Mouse (Mus musculus) liver, embryonic 12.5 days (tissue): ENCODE measurements around the gene Npff. TPM values are rescaled to one million over a fixed set of nuclear protein-coding genes. Genes with fewer than 3 reads are reported as not detected.
A peak's percentile ranks its signal among the peaks of the same experiment; 100 is the strongest.

Experiments
- ATAC-seq: fragments of 200-750 bp; cut with Nextera tagmentation; 2 replicates; pipeline ENCODE4 v1.8.0; 2017; ENCODE audit warnings: moderate number of reproducible peaks, mild to moderate bottlenecking, moderate library complexity
- H3K27ac ChIP-seq: fragments of 300-500 bp; sonication (generic); 2 replicates; pipeline ENCODE4 v1.5.1; 2016; ENCODE audit warnings: mild to moderate bottlenecking
- H3K27me3 ChIP-seq: fragments of 300-500 bp; sonication (generic); replicated peaks from 2 replicates; pipeline ENCODE4 v1.6.1; 2016; ENCODE audit warnings: mild to moderate bottlenecking, moderate library complexity
- H3K36me3 ChIP-seq: fragments of 300-500 bp; sonication (generic); 2 replicates; pipeline ENCODE4 v1.6.1; 2016; ENCODE audit warnings: mild to moderate bottlenecking, moderate library complexity
- H3K4me1 ChIP-seq: fragments of 300-500 bp; sonication (generic); 2 replicates; pipeline ENCODE4 v1.6.1; 2016
- H3K4me2 ChIP-seq: fragments of 300-500 bp; sonication (generic); 2 replicates; pipeline ENCODE4 v1.6.1; 2016; ENCODE audit warnings: mild to moderate bottlenecking, moderate library complexity
- H3K4me3 ChIP-seq: fragments of 300-500 bp; sonication (generic); 2 replicates; pipeline ENCODE4 v1.5.1; 2016; ENCODE audit warnings: mild to moderate bottlenecking, moderate library complexity
- H3K9ac ChIP-seq: fragments of 300-500 bp; sonication (generic); 2 replicates; pipeline ENCODE4 v1.6.1; 2016; ENCODE audit warnings: mild to moderate bottlenecking, moderate library complexity
- H3K9me3 ChIP-seq: fragments of 300-500 bp; sonication (generic); replicated peaks from 2 replicates; pipeline ENCODE4 v1.6.1; 2016; ENCODE audit warnings: mild to moderate bottlenecking, moderate library complexity
- WGBS: fragments of 180-500 bp; shearing (Covaris S2); methylation state at CpG from one replicate; pipeline ENCODE4 v1.1.7; 2016; ENCODE audit not compliant: insufficient replicate concordance; 5-methylcytosine and 5-hydroxymethylcytosine counted together
- polyA plus RNA-seq: library from polyadenylated mRNA; unstranded; fragments of >200 nt; fragmentation: Nextera tagmentation; extraction: Ambion mirVana; gene quantifications from 2 replicates; pipeline ENCODE4 v1.2.1, GENCODE M21; 2016

Npff gene
- polyA plus RNA-seq, 1 experiment from 2014 or later, result 1.0 TPM

- H3K9me3 ChIP-seq, result no peaks in the 10 kb centered on the region
- H3K9ac ChIP-seq, result peak within 1 kb of the TSS; percentile 89
- peak; percentile 92 for ATAC-seq
- H3K36me3 ChIP-seq, result peaks cover 27% of the 10 kb centered on the region
- H3K27ac ChIP-seq, result peak within 1 kb of the TSS; percentile 97
- H3K4me2 ChIP-seq, result peak within 1 kb of the TSS; percentile 99
- H3K27me3 ChIP-seq, result peaks cover 10% of the 10 kb centered on the region; the same call in 1 of the 2 replicates
- WGBS, result under 1% methylated on average over 60 of the region's 60 CpGs
- peaks cover 48% of the 10 kb centered on the region for H3K4me1 ChIP-seq
- peak within 1 kb of the TSS; percentile 76 for H3K4me3 ChIP-seq
Observed at GRCm38 (mm10) chr15:102517976-102518858, 6.5 kb downstream of the Npff start, which contains the start of gene Tarbp2. Tarbp2 (plus strand) TSS chr15:102518192.

DNA sequence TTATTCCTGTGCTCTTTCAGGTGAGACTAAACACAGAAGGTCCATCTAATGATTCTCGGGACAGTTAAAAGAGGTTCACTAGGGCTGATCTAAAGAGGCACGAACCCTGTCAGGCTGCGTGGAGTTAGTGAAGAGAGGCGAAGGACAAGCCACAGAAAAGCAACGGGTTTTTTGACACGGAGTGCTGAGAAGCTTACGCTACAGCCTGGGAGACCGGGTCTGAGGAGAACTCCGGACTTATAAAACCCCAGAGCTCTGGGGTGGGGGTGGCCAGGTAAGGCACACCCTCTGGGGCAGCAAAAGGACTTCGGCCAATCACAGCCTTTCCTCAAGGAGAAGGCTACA, 7.1 kb downstream of the Npff start:
- H3K4me1 ChIP-seq, result peaks cover 48% of the 10 kb centered on the region
- peak overlapping the region; percentile 99 for H3K4me2 ChIP-seq
- under 1% methylated on average over 10 of the region's 10 CpGs for WGBS
- peak overlapping the region; percentile 76 for H3K4me3 ChIP-seq
- no peaks in the 10 kb centered on the region for H3K9me3 ChIP-seq
- peaks cover 14% of the 10 kb centered on the region for H3K27me3 ChIP-seq
- no peak for ATAC-seq
- peak overlapping the region; percentile 82 for H3K27ac ChIP-seq
- H3K36me3 ChIP-seq, result peaks cover 21% of the 10 kb centered on the region
- H3K9ac ChIP-seq, result peak overlapping the region; percentile 71

GRCm38 (mm10) chr15:102516728-102517404, 7.9 kb downstream of the Npff start, which contains the start of gene Map3k12:
Map3k12 (minus strand) TSS chr15:102517064.
- under 1% methylated on average over 43 of the region's 43 CpGs for whole genome bisulfite sequencing
- peaks cover 14% of the 10 kb centered on the region for H3K36me3 ChIP-seq
- H3K27me3 ChIP-seq, result peaks cover 21% of the 10 kb centered on the region
- ATAC-seq, result no peak
- peaks cover 51% of the 10 kb centered on the region for H3K4me1 ChIP-seq
- peak within 1 kb of the TSS; percentile 97 for H3K27ac ChIP-seq
- H3K4me2 ChIP-seq, result peak within 1 kb of the TSS; percentile 99
- peak within 1 kb of the TSS; percentile 71 for H3K9ac ChIP-seq
- H3K4me3 ChIP-seq, result peak within 1 kb of the TSS; percentile 76
- no peaks in the 10 kb centered on the region for H3K9me3 ChIP-seq

- no peak for ATAC-seq
- Histone ChIP-seq H3K27me3 (peaks cover 27% of the 10 kb centered on the region), H3K9me3 (no peaks in the 10 kb centered on the region), H3K27ac (peak overlapping the region; percentile 82; the same call in 1 of the 2 replicates), H3K4me3 (peak overlapping the region; percentile 76), H3K36me3 (peaks cover 8% of the 10 kb centered on the region), H3K9ac (peak overlapping the region; percentile 71), H3K4me1 (peaks cover 52% of the 10 kb centered on the region), H3K4me2 (peak overlapping the region; percentile 99)
- WGBS, result 8% methylated on average over 11 of the region's 12 CpGs
Observed at GRCm38 (mm10) chr15:102516293-102516692, 8.4 kb downstream of the Npff start.

DNA sequence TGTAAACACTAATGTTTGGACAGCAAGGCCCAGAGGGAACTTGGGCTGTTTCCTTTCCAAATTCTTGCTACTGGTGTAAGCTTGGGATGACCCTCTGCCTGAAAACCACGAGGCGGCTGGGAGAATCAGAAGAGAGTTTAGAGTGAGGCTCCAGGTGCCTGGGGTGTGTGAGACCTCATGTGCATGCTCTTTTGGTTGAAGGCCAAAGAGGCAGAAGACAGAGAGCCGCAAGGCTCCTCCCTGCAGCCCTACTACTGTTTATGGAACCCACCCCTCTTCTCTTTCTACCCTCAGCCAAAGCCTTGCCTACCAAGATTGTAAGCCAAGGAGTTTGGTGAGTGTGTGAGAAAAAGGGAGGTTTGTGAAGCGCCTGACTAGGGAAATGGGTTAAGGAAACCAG, 9.0 kb downstream of the Npff start:
- peak overlapping the region; percentile 76; the same call in 1 of the 2 replicates for H3K4me3 ChIP-seq
- H3K27me3 ChIP-seq, result peaks cover 28% of the 10 kb centered on the region
- H3K4me1 ChIP-seq, result peaks cover 52% of the 10 kb centered on the region
- H3K9ac ChIP-seq, result peak overlapping the region; percentile 71; the same call in 1 of the 2 replicates
- H3K36me3 ChIP-seq, result peaks cover 3% of the 10 kb centered on the region; the same call in 1 of the 2 replicates
- H3K4me2 ChIP-seq, result peak overlapping the region; percentile 99
- 53% methylated on average over 4 of the region's 4 CpGs for WGBS
- no peak overlapping the region for H3K27ac ChIP-seq
- H3K9me3 ChIP-seq, result no peaks in the 10 kb centered on the region
- ATAC-seq, result no peak

DNA sequence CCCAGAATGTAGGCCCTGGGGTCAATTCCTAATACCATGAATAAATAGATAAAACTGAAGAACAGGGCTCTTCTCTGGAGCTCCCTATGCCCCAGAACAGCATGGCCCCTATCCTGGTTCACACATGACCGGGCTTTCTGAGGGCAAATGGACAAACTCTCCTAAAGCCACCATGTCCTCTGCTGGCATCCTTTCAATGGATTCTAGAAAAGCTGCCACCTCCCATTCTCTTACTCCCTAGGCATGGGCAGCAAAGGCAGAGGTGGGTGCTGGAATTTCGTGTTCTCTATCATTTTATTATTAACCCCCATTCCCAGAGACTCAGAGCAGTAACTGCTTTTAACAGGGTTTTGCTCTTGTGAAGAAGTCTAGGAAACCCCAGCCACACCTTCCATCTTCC, 9.5 kb downstream of the Npff start:
- no peak for ATAC-seq
- Histone ChIP-seq H3K27me3 (peaks cover 28% of the 10 kb centered on the region), H3K36me3 (no peaks in the 10 kb centered on the region), H3K4me1 (peaks cover 52% of the 10 kb centered on the region), H3K4me3 (no peak overlapping the region), H3K9me3 (no peaks in the 10 kb centered on the region), H3K9ac (no peak overlapping the region), H3K27ac (no peak overlapping the region), H3K4me2 (0 out of 2 replicates have a peak overlapping the region, but pooled peaks have one; percentile 99)
- WGBS, result 62% methylated on average over 2 of the region's 2 CpGs

DNA sequence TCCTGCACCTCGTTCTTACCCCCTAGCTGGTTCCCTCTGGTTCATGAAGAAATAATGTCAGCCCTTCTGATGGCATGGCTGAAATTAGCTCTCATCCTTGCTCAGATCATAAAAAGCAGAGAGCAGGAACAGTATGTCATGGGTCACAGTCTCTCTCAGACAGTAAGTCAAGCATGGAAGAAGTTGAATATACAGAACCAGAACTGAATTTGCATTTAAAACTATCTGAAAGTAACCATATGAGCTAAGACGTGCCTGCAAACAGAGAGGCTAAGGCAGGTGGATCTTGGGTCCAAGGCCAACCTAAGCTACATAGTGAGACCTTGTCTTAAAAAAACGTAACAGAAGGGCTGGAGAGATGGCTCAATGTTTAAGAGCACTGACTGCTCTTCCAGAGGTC, 11.7 kb downstream of the Npff start:
- 67% methylated on average over 3 of the region's 3 CpGs for WGBS
- ATAC-seq, result no peak
- no peak overlapping the region for H3K27ac ChIP-seq
- H3K9ac ChIP-seq, result no peak overlapping the region
- no peak overlapping the region for H3K4me2 ChIP-seq
- H3K27me3 ChIP-seq, result peaks cover 28% of the 10 kb centered on the region
- no peaks in the 10 kb centered on the region for H3K9me3 ChIP-seq
- peaks cover 51% of the 10 kb centered on the region for H3K4me1 ChIP-seq
- no peak overlapping the region for H3K4me3 ChIP-seq
- H3K36me3 ChIP-seq, result no peaks in the 10 kb centered on the region

- H3K4me2 ChIP-seq, result no peak overlapping the region
- no peak overlapping the region for H3K27ac ChIP-seq
- no peak for ATAC-seq
- H3K4me1 ChIP-seq, result peaks cover 51% of the 10 kb centered on the region
- peaks cover 28% of the 10 kb centered on the region for H3K27me3 ChIP-seq
- H3K36me3 ChIP-seq, result no peaks in the 10 kb centered on the region
- no peak overlapping the region for H3K9ac ChIP-seq
- H3K9me3 ChIP-seq, result no peaks in the 10 kb centered on the region
- H3K4me3 ChIP-seq, result no peak overlapping the region
Observed at GRCm38 (mm10) chr15:102512471-102512870, 12.3 kb downstream of the Npff start.

DNA sequence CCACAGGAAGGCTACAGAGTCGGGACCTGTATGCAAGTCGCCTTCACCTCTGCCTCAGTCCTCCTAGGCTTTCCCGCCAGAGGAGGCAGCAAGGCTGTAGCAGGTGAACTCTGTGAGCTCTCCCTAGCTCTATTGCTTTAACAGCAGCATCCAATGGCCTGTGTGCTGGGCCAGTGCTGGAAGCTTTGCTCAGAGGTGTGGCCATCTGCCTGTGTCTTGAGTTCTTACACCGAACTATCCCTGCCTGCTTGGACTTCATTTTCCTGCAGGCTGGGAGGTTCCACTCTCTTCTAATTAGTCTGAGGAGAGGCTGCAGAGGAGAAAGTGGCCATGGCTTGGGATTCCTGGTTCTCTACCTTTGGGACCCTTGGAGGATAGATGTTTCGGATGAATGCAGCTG, 12.7 kb downstream of the Npff start:
- Histone ChIP-seq H3K4me2 (no peak overlapping the region), H3K27me3 (peaks cover 28% of the 10 kb centered on the region), H3K9ac (no peak overlapping the region), H3K4me3 (no peak overlapping the region), H3K36me3 (no peaks in the 10 kb centered on the region), H3K27ac (no peak overlapping the region), H3K4me1 (peaks cover 48% of the 10 kb centered on the region), H3K9me3 (no peaks in the 10 kb centered on the region)
- ATAC-seq, result no peak
- WGBS, result 52% methylated on average over 5 of the region's 5 CpGs

- Histone ChIP-seq H3K4me3 (0 out of 2 replicates have a peak overlapping the region, but pooled peaks have one; percentile 59), H3K9ac (no peak overlapping the region), H3K27me3 (peaks cover 28% of the 10 kb centered on the region), H3K4me1 (peaks cover 44% of the 10 kb centered on the region), H3K36me3 (no peaks in the 10 kb centered on the region), H3K27ac (no peak overlapping the region), H3K4me2 (peak overlapping the region; percentile 87), H3K9me3 (no peaks in the 10 kb centered on the region)
- no peak for ATAC-seq
- 44% methylated on average over 6 of the region's 6 CpGs for WGBS
Observed at GRCm38 (mm10) chr15:102511285-102511833, 13.4 kb downstream of the Npff start.

DNA sequence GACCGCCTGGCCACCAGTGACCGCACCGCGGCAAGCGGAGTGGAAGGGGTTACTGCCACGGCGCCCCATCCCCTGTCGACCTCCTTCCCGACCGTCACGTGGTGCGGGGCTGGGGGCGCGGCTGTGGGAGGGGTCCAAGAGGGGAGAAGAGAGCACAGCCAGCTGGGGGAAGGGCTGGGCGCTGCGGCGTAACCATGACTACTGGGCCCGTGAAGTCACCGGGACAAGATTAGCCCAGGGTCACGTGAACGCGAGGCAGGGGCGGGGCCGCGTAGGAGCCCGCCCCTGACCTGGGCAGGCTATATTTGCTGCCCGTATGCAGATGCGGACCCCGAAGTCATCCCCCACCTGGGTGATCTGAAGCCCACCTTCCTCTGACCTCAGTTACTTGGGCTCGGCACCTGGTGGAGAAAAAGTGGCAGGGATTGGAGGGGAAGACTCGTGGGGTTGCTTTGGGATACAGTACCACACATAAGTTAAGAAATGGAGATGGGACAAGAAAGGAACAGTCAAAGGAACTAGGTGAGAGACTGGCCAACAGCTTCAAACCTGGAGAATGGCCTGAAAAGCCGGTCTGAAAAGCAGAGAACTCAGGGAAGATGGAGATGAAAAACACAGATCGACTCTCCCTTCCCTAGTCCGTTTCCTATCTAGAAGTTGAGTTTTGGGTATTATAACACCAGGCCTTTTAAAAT, 14.0 kb downstream of the Npff start:
- peak overlapping the region; percentile 56 for H3K9ac ChIP-seq
- no peaks in the 10 kb centered on the region for H3K36me3 ChIP-seq
- peaks cover 43% of the 10 kb centered on the region for H3K4me1 ChIP-seq
- peak overlapping the region; percentile 87 for H3K4me2 ChIP-seq
- H3K27ac ChIP-seq, result peak overlapping the region; percentile 53
- 4% methylated on average over 34 of the region's 34 CpGs for WGBS
- peak; percentile 90 for ATAC-seq
- peaks cover 22% of the 10 kb centered on the region for H3K27me3 ChIP-seq
- H3K4me3 ChIP-seq, result peak overlapping the region; percentile 59
- no peaks in the 10 kb centered on the region for H3K9me3 ChIP-seq
